Mouse (Mus musculus) embryonic facial prominence, embryonic 13.5 days (tissue): ENCODE measurements around the gene Arid1b. TPM values are rescaled to one million over a fixed set of nuclear protein-coding genes. Genes with fewer than 3 reads are reported as not detected.

Experiments used
- ATAC-seq: fragments of 200-750 bp; cut with Nextera tagmentation; 2 replicates; pipeline ENCODE4 v1.8.0; 2017; ENCODE audit warnings: low read depth; ENCODE audit not compliant: insufficient number of reproducible peaks, insufficient read depth, low FRiP score, low TSS enrichment
- H3K27ac ChIP-seq: fragments of 300-500 bp; sonication (generic); 2 replicates; pipeline ENCODE4 v1.5.1; 2015; ENCODE audit warnings: moderate library complexity, mild to moderate bottlenecking, inconsistent platforms
- H3K27me3 ChIP-seq: fragments of 300-500 bp; sonication (generic); 2 replicates; pipeline ENCODE4 v1.6.1; 2015; ENCODE audit warnings: mild to moderate bottlenecking, inconsistent platforms
- H3K36me3 ChIP-seq: fragments of 300-500 bp; sonication (generic); 2 replicates; pipeline ENCODE4 v1.6.1; 2015; ENCODE audit warnings: mild to moderate bottlenecking, inconsistent platforms
- H3K4me1 ChIP-seq: fragments of 300-500 bp; sonication (generic); 2 replicates; pipeline ENCODE4 v1.6.1; 2015; ENCODE audit warnings: inconsistent platforms
- H3K4me2 ChIP-seq: fragments of 300-500 bp; sonication (generic); 2 replicates; pipeline ENCODE4 v1.6.1; 2015; ENCODE audit warnings: moderate library complexity, mild to moderate bottlenecking, inconsistent platforms
- H3K4me3 ChIP-seq: fragments of 300-500 bp; sonication (generic); 2 replicates; pipeline ENCODE4 v1.5.1; 2015; ENCODE audit warnings: mild to moderate bottlenecking, inconsistent platforms
- H3K9ac ChIP-seq: fragments of 300-500 bp; sonication (generic); 2 replicates; pipeline ENCODE4 v1.6.1; 2015; ENCODE audit warnings: mild to moderate bottlenecking, inconsistent platforms
- H3K9me3 ChIP-seq: fragments of 300-500 bp; sonication (generic); 2 replicates; pipeline ENCODE4 v1.6.1; 2016; ENCODE audit warnings: inconsistent platforms
- WGBS: fragments of 180-500 bp; shearing (Covaris S2); methylation state at CpG from one replicate; pipeline ENCODE4 v1.1.7; 2015; ENCODE audit warnings: mixed read lengths; 5-methylcytosine and 5-hydroxymethylcytosine counted together
- polyA plus RNA-seq: library from polyadenylated mRNA; unstranded; fragments of >200 nt; fragmentation: Nextera tagmentation; extraction: Ambion mirVana; gene quantifications from 2 replicates; pipeline ENCODE4 v1.2.1, GENCODE M21; 2015

The Arid1b gene
- polyA plus RNA-seq, 1 experiment from 2014 or later, result 13.0 TPM

- ATAC-seq, result no peak
- peaks cover 48% of the 10 kb centered on the region for H3K4me1 ChIP-seq
- 85% methylated on average over 8 of the region's 8 CpGs for WGBS
These were observed 213.7 kb downstream of the Arid1b start for GRCm38 (mm10) chr17:5207881-5208280.

GRCm38 (mm10) chr17:5208362-5208761, 214.2 kb downstream of the Arid1b start:
- ATAC-seq, result no peak
- no peak overlapping the region for H3K9ac ChIP-seq
- no peaks in the 10 kb centered on the region for H3K9me3 ChIP-seq
- no peaks in the 10 kb centered on the region for H3K36me3 ChIP-seq
- H3K4me2 ChIP-seq, result no peak overlapping the region
- 21% methylated on average over 3 of the region's 3 CpGs for WGBS
- no peak overlapping the region for H3K27ac ChIP-seq
- H3K4me1 ChIP-seq, result peaks cover 49% of the 10 kb centered on the region
- no peak overlapping the region for H3K4me3 ChIP-seq
- H3K27me3 ChIP-seq, result no peaks in the 10 kb centered on the region

More at GRCm38 (mm10) chr17:5207881-5208280, 213.7 kb downstream of the Arid1b start:
- no peak overlapping the region for H3K4me3 ChIP-seq
- no peak overlapping the region for H3K4me2 ChIP-seq
- no peaks in the 10 kb centered on the region for H3K9me3 ChIP-seq
- no peaks in the 10 kb centered on the region for H3K27me3 ChIP-seq
- no peak overlapping the region for H3K27ac ChIP-seq
- no peak overlapping the region for H3K9ac ChIP-seq
- H3K36me3 ChIP-seq, result no peaks in the 10 kb centered on the region

GRCm38 (mm10) chr17:5209076-5209475, 214.9 kb downstream of the Arid1b start:
- Histone ChIP-seq H3K27ac (no peak overlapping the region), H3K27me3 (no peaks in the 10 kb centered on the region), H3K9ac (no peak overlapping the region), H3K36me3 (no peaks in the 10 kb centered on the region), H3K4me3 (no peak overlapping the region), H3K9me3 (no peaks in the 10 kb centered on the region), H3K4me2 (no peak overlapping the region), H3K4me1 (peaks cover 46% of the 10 kb centered on the region)
- ATAC-seq, result no peak
- 92% methylated on average over 1 of the region's 1 CpGs for WGBS

- no peak overlapping the region for H3K9ac ChIP-seq
- whole genome bisulfite sequencing, result 72% methylated on average over 6 of the region's 6 CpGs
- no peak overlapping the region for H3K4me2 ChIP-seq
- H3K9me3 ChIP-seq, result no peaks in the 10 kb centered on the region
- no peak overlapping the region for H3K27ac ChIP-seq
- no peaks in the 10 kb centered on the region for H3K36me3 ChIP-seq
- H3K27me3 ChIP-seq, result no peaks in the 10 kb centered on the region
- ATAC-seq, result no peak
- H3K4me3 ChIP-seq, result no peak overlapping the region
- peaks cover 44% of the 10 kb centered on the region for H3K4me1 ChIP-seq
These were observed 216.1 kb downstream of the Arid1b start for GRCm38 (mm10) chr17:5210101-5210727.

GRCm38 (mm10) chr17:5210891-5211290, 216.8 kb downstream of the Arid1b start:
- 90% methylated on average over 7 of the region's 7 CpGs for WGBS
- ATAC-seq, result no peak
- H3K27ac ChIP-seq, result no peak overlapping the region
- H3K9ac ChIP-seq, result no peak overlapping the region
- no peaks in the 10 kb centered on the region for H3K9me3 ChIP-seq
- no peak overlapping the region for H3K4me2 ChIP-seq
- peaks cover 40% of the 10 kb centered on the region for H3K4me1 ChIP-seq
- no peaks in the 10 kb centered on the region for H3K36me3 ChIP-seq
- H3K27me3 ChIP-seq, result no peaks in the 10 kb centered on the region
- H3K4me3 ChIP-seq, result no peak overlapping the region

- ATAC-seq, result no peak
- no peak overlapping the region for H3K4me3 ChIP-seq
- WGBS, result 62% methylated on average over 12 of the region's 12 CpGs
- no peak overlapping the region for H3K9ac ChIP-seq
- peaks cover 45% of the 10 kb centered on the region for H3K4me1 ChIP-seq
- no peaks in the 10 kb centered on the region for H3K9me3 ChIP-seq
- no peak overlapping the region for H3K4me2 ChIP-seq
- H3K36me3 ChIP-seq, result no peaks in the 10 kb centered on the region
- no peaks in the 10 kb centered on the region for H3K27me3 ChIP-seq
- H3K27ac ChIP-seq, result no peak overlapping the region
These were observed 218.0 kb downstream of the Arid1b start for GRCm38 (mm10) chr17:5212166-5212565.

- no peak overlapping the region for H3K27ac ChIP-seq
- no peaks in the 10 kb centered on the region for H3K9me3 ChIP-seq
- no peaks in the 10 kb centered on the region for H3K36me3 ChIP-seq
- 64% methylated on average over 6 of the region's 6 CpGs for WGBS
- H3K27me3 ChIP-seq, result no peaks in the 10 kb centered on the region
- no peak overlapping the region for H3K9ac ChIP-seq
- H3K4me3 ChIP-seq, result no peak overlapping the region
- no peak overlapping the region for H3K4me2 ChIP-seq
- no peak for ATAC-seq
- peaks cover 52% of the 10 kb centered on the region for H3K4me1 ChIP-seq
These were observed 219.3 kb downstream of the Arid1b start for GRCm38 (mm10) chr17:5213441-5213840.

- no peak overlapping the region for H3K4me2 ChIP-seq
- no peaks in the 10 kb centered on the region for H3K27me3 ChIP-seq
- ATAC-seq, result no peak
- no peaks in the 10 kb centered on the region for H3K9me3 ChIP-seq
- H3K4me1 ChIP-seq, result peaks cover 62% of the 10 kb centered on the region
- WGBS, result 89% methylated on average over 4 of the region's 4 CpGs
- H3K4me3 ChIP-seq, result no peak overlapping the region
- H3K9ac ChIP-seq, result no peak overlapping the region
- H3K27ac ChIP-seq, result no peak overlapping the region
- H3K36me3 ChIP-seq, result no peaks in the 10 kb centered on the region
These were observed 221.2 kb downstream of the Arid1b start for GRCm38 (mm10) chr17:5215352-5215751.

- no peaks in the 10 kb centered on the region for H3K27me3 ChIP-seq
- H3K9me3 ChIP-seq, result no peaks in the 10 kb centered on the region
- H3K4me3 ChIP-seq, result no peak overlapping the region
- no peaks in the 10 kb centered on the region for H3K36me3 ChIP-seq
- H3K27ac ChIP-seq, result no peak overlapping the region
- 53% methylated on average over 10 of the region's 10 CpGs for WGBS
- no peak overlapping the region for H3K9ac ChIP-seq
- H3K4me1 ChIP-seq, result peaks cover 64% of the 10 kb centered on the region
- ATAC-seq, result no peak
- H3K4me2 ChIP-seq, result no peak overlapping the region
These were observed 222.9 kb downstream of the Arid1b start for GRCm38 (mm10) chr17:5216965-5217546.

GRCm38 (mm10) chr17:5217852-5218845, 224.0 kb downstream of the Arid1b start:
- H3K36me3 ChIP-seq, result no peaks in the 10 kb centered on the region
- 65% methylated on average over 9 of the region's 9 CpGs for WGBS
- H3K4me2 ChIP-seq, result no peak overlapping the region
- ATAC-seq, result no peak
- no peaks in the 10 kb centered on the region for H3K27me3 ChIP-seq
- H3K4me3 ChIP-seq, result no peak overlapping the region
- H3K9ac ChIP-seq, result no peak overlapping the region
- H3K4me1 ChIP-seq, result peaks cover 56% of the 10 kb centered on the region
- no peaks in the 10 kb centered on the region for H3K9me3 ChIP-seq
- H3K27ac ChIP-seq, result no peak overlapping the region

GRCm38 (mm10) chr17:5218955-5219557, 224.9 kb downstream of the Arid1b start:
- no peak for ATAC-seq
- H3K4me1 ChIP-seq, result peaks cover 52% of the 10 kb centered on the region
- no peak overlapping the region for H3K4me2 ChIP-seq
- H3K9me3 ChIP-seq, result no peaks in the 10 kb centered on the region
- H3K27ac ChIP-seq, result peak overlapping the region; percentile 39; the same call in 1 of the 2 replicates
- H3K4me3 ChIP-seq, result no peak overlapping the region
- no peak overlapping the region for H3K9ac ChIP-seq
- WGBS, result 30% methylated on average over 6 of the region's 6 CpGs
- H3K36me3 ChIP-seq, result no peaks in the 10 kb centered on the region
- no peaks in the 10 kb centered on the region for H3K27me3 ChIP-seq
